ENCODE assay signal across 14 mouse cellular contexts in genomic region chr5:36293109-36293900, GRCm38 (mm10).
A peak's percentile ranks its signal among the peaks of the same experiment; 100 is the strongest.
DNase-seq lines count a peak whose midpoint lies in the region; ATAC-seq and TF ChIP-seq lines count a peak whose summit lies in the region.
"Had no signal": no experiment of that assay in that cellular context is flagged by ENCODE, and none has a peak within 500 bp of the region (broad histone marks: within the 10 kb centered on the region; RNA-seq: fewer than 3 reads in every experiment).

No protein-coding gene starts in this region.

- H3K4me1 ChIP-seq in midbrain, embryonic 11.5 days (ENCODE audit: control insufficient read depth, insufficient read depth, low read length): no peaks in the 10 kb centered on the region
- H3K4me1 ChIP-seq in midbrain, embryonic 14.5 days (ENCODE audit: control insufficient read depth, insufficient read depth, low read length): no peaks in the 10 kb centered on the region
- peaks cover 39% of the 10 kb centered on the region for H3K4me1 ChIP-seq in limb, embryonic 10.5 days
- no peaks in the 10 kb centered on the region; the same call in 1 of the 2 replicates for H3K4me1 ChIP-seq in stomach, postnatal 0 days (replicated peaks; ENCODE audit: control insufficient read depth, insufficient read depth)

- TF ChIP-seq EP300 in stomach, postnatal 0 days (optimal IDR thresholded peaks at IDR 0.05): no peak

- H3K36me3 ChIP-seq in midbrain, embryonic 11.5 days (ENCODE audit: control insufficient read depth, insufficient read depth, low read length): no peaks in the 10 kb centered on the region
- no peaks in the 10 kb centered on the region for H3K36me3 ChIP-seq in midbrain, embryonic 14.5 days (ENCODE audit: control insufficient read depth, insufficient read depth, low read length)
- no peaks in the 10 kb centered on the region for H3K36me3 ChIP-seq in limb, embryonic 10.5 days
- H3K36me3 ChIP-seq in stomach, postnatal 0 days (ENCODE audit: control insufficient read depth, insufficient read depth, low read length): no peaks in the 10 kb centered on the region
- H3K36me3 ChIP-seq: hindbrain, embryonic 13.5 days had no signal

- peak; percentile 62 for DNase-seq in midbrain, embryonic 11.5 days (ENCODE audit: low spot score, missing footprints)
- no peak for DNase-seq in midbrain, embryonic 14.5 days
- DNase-seq in heart, postnatal 10 days: peak; percentile 51 to 52
- no peak for DNase-seq in limb, embryonic 10.5 days (ENCODE audit: low spot score)
- peak; percentile 44 for DNase-seq in ovary, postnatal 14 days (ENCODE audit: low spot score)
- no peak for DNase-seq in right cerebral cortex, postnatal 14 days
- DNase-seq in stomach, postnatal 0 days (ENCODE audit: low spot score): no peak
- DNase-seq in thymus, adult 18-20 months: no peak
- DNase-seq: cerebellum, postnatal 36 days; layer of hippocampus, postnatal 36 days; right cerebral cortex, postnatal 4 days had no signal

- no peak overlapping the region for H3K4me2 ChIP-seq in midbrain, embryonic 11.5 days
- H3K4me2 ChIP-seq in midbrain, embryonic 14.5 days (ENCODE audit: low read length): no peak overlapping the region
- no peak overlapping the region for H3K4me2 ChIP-seq in stomach, postnatal 0 days (replicated peaks; ENCODE audit: low read depth)
- H3K4me2 ChIP-seq: hindbrain, embryonic 13.5 days had no signal

- H3K9ac ChIP-seq in midbrain, embryonic 11.5 days (ENCODE audit: low read length): no peak overlapping the region
- H3K9ac ChIP-seq in midbrain, embryonic 14.5 days (replicated peaks; ENCODE audit: low read length): no peak overlapping the region
- H3K9ac ChIP-seq in stomach, postnatal 0 days (ENCODE audit: low read length): no peak overlapping the region
- H3K9ac ChIP-seq: hindbrain, embryonic 13.5 days had no signal

- H3K9me3 ChIP-seq in midbrain, embryonic 11.5 days (ENCODE audit: control insufficient read depth, low read length): no peaks in the 10 kb centered on the region
- H3K9me3 ChIP-seq in midbrain, embryonic 14.5 days (ENCODE audit: control insufficient read depth, low read length): no peaks in the 10 kb centered on the region
- no peaks in the 10 kb centered on the region for H3K9me3 ChIP-seq in limb, embryonic 10.5 days (replicated peaks)
- no peaks in the 10 kb centered on the region for H3K9me3 ChIP-seq in stomach, postnatal 0 days (ENCODE audit: control insufficient read depth, low read length)
- H3K9me3 ChIP-seq: hindbrain, embryonic 13.5 days had no signal

- no peak overlapping the region for H3K27ac ChIP-seq in midbrain, embryonic 11.5 days (ENCODE audit: low read depth, low read length)
- H3K27ac ChIP-seq in midbrain, embryonic 14.5 days (replicated peaks; ENCODE audit: low read depth, low read length): no peak overlapping the region
- H3K27ac ChIP-seq in limb, embryonic 10.5 days: peak overlapping the region; percentile 32; the same call in 1 of the 2 replicates
- H3K27ac ChIP-seq in stomach, postnatal 0 days (replicated peaks): no peak overlapping the region
- H3K27ac ChIP-seq: hindbrain, embryonic 13.5 days; macrophage had no signal

- no peaks in the 10 kb centered on the region for H3K27me3 ChIP-seq in midbrain, embryonic 11.5 days (ENCODE audit: control insufficient read depth, insufficient read depth, low read length)
- no peaks in the 10 kb centered on the region for H3K27me3 ChIP-seq in midbrain, embryonic 14.5 days (ENCODE audit: control insufficient read depth, insufficient read depth, low read length)
- no peaks in the 10 kb centered on the region for H3K27me3 ChIP-seq in limb, embryonic 10.5 days (ENCODE audit: low read depth, poor library complexity, severe bottlenecking)
- no peaks in the 10 kb centered on the region for H3K27me3 ChIP-seq in stomach, postnatal 0 days (ENCODE audit: control insufficient read depth, insufficient read depth, low read length)

- TF ChIP-seq CTCF in stomach, postnatal 0 days (IDR thresholded peaks at IDR 0.05; ENCODE audit: low read depth): no peak

- 71% methylated on average over 11 of the region's 11 CpGs for WGBS in midbrain, embryonic 11.5 days
- 74% methylated on average over 11 of the region's 11 CpGs for WGBS in midbrain, embryonic 14.5 days
- WGBS in limb, embryonic 10.5 days: 67% methylated on average over 11 of the region's 11 CpGs
- WGBS in stomach, postnatal 0 days: 54% methylated on average over 11 of the region's 11 CpGs

- H3K4me3 ChIP-seq in midbrain, embryonic 11.5 days (ENCODE audit: low read depth, low read length): no peak overlapping the region
- H3K4me3 ChIP-seq in midbrain, embryonic 14.5 days (replicated peaks; ENCODE audit: low read depth, low read length): no peak overlapping the region
- no peak overlapping the region for H3K4me3 ChIP-seq in limb, embryonic 10.5 days
- no peak overlapping the region for H3K4me3 ChIP-seq in stomach, postnatal 0 days (ENCODE audit: low read depth, low read length)
- H3K4me3 ChIP-seq: hindbrain, embryonic 13.5 days had no signal

- ATAC-seq in midbrain, embryonic 11.5 days (ENCODE audit: low FRiP score): no peak
- no peak for ATAC-seq in midbrain, embryonic 14.5 days (ENCODE audit: low FRiP score, low TSS enrichment)
- ATAC-seq in stomach, postnatal 0 days (ENCODE audit: low FRiP score, low TSS enrichment): no peak
- ATAC-seq: forebrain, embryonic 16.5 days had no signal

- intact Hi-C loops in heart, postnatal 10 days (cut with DNase I): no loop called here

Comparison
In these comparisons a context has a peak if more than half of its experiments do, and no peak if none do; other contexts are left out.
1. DNase-seq: peak in midbrain, embryonic 11.5 days (single experiment), heart, postnatal 10 days (2 of 2) and ovary, postnatal 14 days (single experiment); none in midbrain, embryonic 14.5 days (single experiment), limb, embryonic 10.5 days (single experiment), right cerebral cortex, postnatal 14 days (single experiment), stomach, postnatal 0 days (single experiment) and thymus, adult 18-20 months (0 of 2).